Mouse (Mus musculus) lung, adult 2 months (tissue): Measurements from ENCODE around the gene Git2. TPM values are rescaled to one million over a fixed set of nuclear protein-coding genes. Genes with fewer than 3 reads are reported as not detected.
A peak's percentile ranks its signal among the peaks of the same experiment; 100 is the strongest.

ENCODE experiments used
- DNase-seq: peaks from one replicate; pipeline ENCODE4 v3.0.0; 2022
- H3K4me1 ChIP-seq: fragments of 200-500 bp; 2 replicates; pipeline ENCODE4 v1.6.1; 2011; ENCODE audit warnings: low read length; ENCODE audit not compliant: control insufficient read depth, insufficient read depth
- H3K4me3 ChIP-seq: fragments of 200-500 bp; replicated peaks from 2 replicates; pipeline ENCODE3; 2011; ENCODE audit warnings: low read depth, mild to moderate bottlenecking, control low read depth, low read length; ENCODE audit errors: extremely low read depth
- CTCF ChIP-seq: fragments of 200-500 bp; IDR thresholded peaks from 2 replicates; pipeline ENCODE4 v1.5.1; 2011; ENCODE audit warnings: mild to moderate bottlenecking, low read length, control low read depth; ENCODE audit not compliant: insufficient read depth
- POLR2A ChIP-seq: fragments of 200-500 bp; IDR thresholded peaks from 2 replicates; pipeline ENCODE4 v1.6.1; 2011; ENCODE audit warnings: low read depth, mild to moderate bottlenecking, control low read depth, low read length, borderline replicate concordance; ENCODE audit errors: extremely low read depth
- WGBS: fragments of 180-500 bp; shearing (Covaris S2); methylation state at CpG from one replicate; pipeline ENCODE4 v1.1.7; 2018; 5-methylcytosine and 5-hydroxymethylcytosine counted together
- polyA plus RNA-seq: library from polyadenylated mRNA; depleted of rRNA; stranded (reverse); fragments of >200 nt; gene quantifications from 2 replicates; pipeline ENCODE4 v1.2.3, GENCODE M21; 2012

Gene Git2
- polyA plus RNA-seq, 1 experiment = 105 TPM

- Histone ChIP-seq H3K4me3 (no peak overlapping the region), H3K4me1 (peaks cover 3% of the 10 kb centered on the region; the same call in 1 of the 2 replicates)
- no peak for DNase-seq
- TF ChIP-seq POLR2A = no peak
- TF ChIP-seq CTCF = no peak
- 52% methylated on average over 5 of the region's 5 CpGs for WGBS
Measured at GRCm38 (mm10) chr5:114695775-114696174, 79.5 kb downstream of the Git2 start.

- TF ChIP-seq CTCF = no peak
- TF ChIP-seq POLR2A = peak; percentile 57; the same call in 1 of the 2 replicates
- Histone ChIP-seq H3K4me1 (peaks cover 28% of the 10 kb centered on the region), H3K4me3 (peak within 1 kb of the TSS; percentile 76)
- peak; percentile 90 for DNase-seq
- WGBS = 5% methylated on average over 73 of the region's 75 CpGs
Measured at GRCm38 (mm10) chr5:114690633-114691567, 84.4 kb downstream of the Git2 start, which contains the start of gene Gltp. Gltp (minus strand) TSS chr5:114690984.

- WGBS = 13% methylated on average over 16 of the region's 16 CpGs
- peak overlapping the region; percentile 76 for H3K4me3 ChIP-seq
- TF ChIP-seq CTCF (no peak), POLR2A (no peak)
- peaks cover 28% of the 10 kb centered on the region for H3K4me1 ChIP-seq
- peak; percentile 52 for DNase-seq
Measured at GRCm38 (mm10) chr5:114689700-114690366, 85.5 kb downstream of the Git2 start.

- TF ChIP-seq CTCF (no peak), POLR2A (no peak)
- peaks cover 32% of the 10 kb centered on the region for H3K4me1 ChIP-seq
- 61% methylated on average over 13 of the region's 13 CpGs for WGBS
- DNase-seq = no peak
- no peak overlapping the region for H3K4me3 ChIP-seq
Measured at GRCm38 (mm10) chr5:114688703-114689102, 86.6 kb downstream of the Git2 start.

GRCm38 (mm10) chr5:114687901-114688300, 87.4 kb downstream of the Git2 start:
- DNase-seq = no peak
- Histone ChIP-seq H3K4me1 (peaks cover 32% of the 10 kb centered on the region), H3K4me3 (no peak overlapping the region)
- TF ChIP-seq POLR2A (no peak), CTCF (no peak)

- no peak for TF ChIP-seq POLR2A
- TF ChIP-seq CTCF = no peak
- peaks cover 37% of the 10 kb centered on the region for H3K4me1 ChIP-seq
- WGBS = 48% methylated on average over 7 of the region's 7 CpGs
- H3K4me3 ChIP-seq = no peak overlapping the region
- no peak for DNase-seq
Measured at GRCm38 (mm10) chr5:114686726-114687210, 88.5 kb downstream of the Git2 start.

- H3K4me3 ChIP-seq = no peak overlapping the region
- DNase-seq = no peak
- 88% methylated on average over 5 of the region's 5 CpGs for WGBS
- H3K4me1 ChIP-seq = peaks cover 38% of the 10 kb centered on the region
- TF ChIP-seq CTCF (no peak), POLR2A (no peak)
Measured at GRCm38 (mm10) chr5:114685986-114686385, 89.3 kb downstream of the Git2 start.

- no peak; the same call in 1 of the 2 replicates for TF ChIP-seq POLR2A
- no peak for TF ChIP-seq CTCF
- DNase-seq = peak; percentile 32
- whole genome bisulfite sequencing = 41% methylated on average over 8 of the region's 8 CpGs
- no peak overlapping the region for H3K4me3 ChIP-seq
- H3K4me1 ChIP-seq = peaks cover 24% of the 10 kb centered on the region
Measured at GRCm38 (mm10) chr5:114681717-114682116, 93.6 kb downstream of the Git2 start.

GRCm38 (mm10) chr5:114680676-114681285, 94.5 kb downstream of the Git2 start:
- H3K4me3 ChIP-seq = no peak overlapping the region
- H3K4me1 ChIP-seq = peaks cover 24% of the 10 kb centered on the region
- 35% methylated on average over 19 of the region's 19 CpGs for WGBS
- DNase-seq = peak; percentile 25
- TF ChIP-seq CTCF (no peak), POLR2A (no peak)
